Mouse (Mus musculus) layer of hippocampus, adult 18-20 months (tissue): ENCODE measurements around the gene Gse1. TPM values are rescaled to one million over a fixed set of nuclear protein-coding genes. Genes with fewer than 3 reads are reported as not detected.

Experiments used
- DNase-seq, 2 experiments: peaks; one replicate each; pipeline ENCODE4 v3.0.0; 2022; ENCODE audit warnings: low spot score in 2 of 2
- long read RNA-seq: library from polyadenylated mRNA; stranded (forward); transcript quantifications from one replicate; pipeline ENCODE4 v2.0.0, GENCODE M21; 2021
- total RNA-seq, 2 experiments: library from RNA; stranded (reverse); gene quantifications; 2 replicates each; pipeline ENCODE4 v1.2.3; 2021

The Gse1 gene
- 100 to 1,000 TPM; 142 to 146 TPM for total RNA-seq
- long read RNA-seq, full-length matches to known transcripts, result 3 of 78 reads
- long read RNA-seq, partial matches to known transcripts, result 25 of 78 reads
- long read RNA-seq, other reads (novel, unspliced or antisense), result 50 of 78 reads

DNA sequence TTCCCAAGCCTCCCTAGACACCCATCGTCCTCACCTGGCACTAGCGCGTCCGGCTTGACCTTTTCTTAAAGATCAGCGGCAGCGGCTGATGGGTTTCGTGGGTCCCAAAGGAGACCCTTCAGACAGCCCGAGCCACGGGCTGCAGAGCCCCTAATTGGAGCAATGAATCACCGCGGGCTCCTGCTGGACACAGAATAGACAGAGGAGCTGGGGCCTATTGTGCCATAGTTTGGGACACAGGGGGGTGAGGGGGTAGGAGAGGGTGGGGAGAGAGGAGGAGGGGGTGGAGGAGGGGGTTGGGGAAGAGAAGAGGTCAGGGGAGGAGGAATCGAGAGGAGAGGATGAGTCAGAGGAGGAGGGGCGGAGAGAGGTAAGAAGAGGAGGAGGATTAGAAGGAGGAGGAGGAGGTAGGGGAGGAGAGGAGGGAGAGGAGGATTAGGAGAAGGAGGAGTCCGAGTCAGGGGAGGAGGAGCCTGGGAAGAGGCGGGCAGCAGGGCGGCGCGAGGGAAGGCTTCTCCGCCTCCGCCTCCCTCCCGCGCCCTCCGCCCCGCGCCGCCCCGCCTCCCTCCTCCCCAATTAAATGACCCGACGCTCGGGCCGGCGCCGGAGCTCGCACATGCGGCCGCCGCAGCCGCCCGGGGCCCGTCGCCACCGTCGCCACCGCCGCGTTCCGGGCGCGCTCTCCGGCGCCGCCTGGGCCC is at the start of gene Gse1:
TSS of gene Gse1 (plus strand) at position 566 of the 701 bp plus-strand sequence.
- peak; percentile 61 to 73 for DNase-seq

DNA sequence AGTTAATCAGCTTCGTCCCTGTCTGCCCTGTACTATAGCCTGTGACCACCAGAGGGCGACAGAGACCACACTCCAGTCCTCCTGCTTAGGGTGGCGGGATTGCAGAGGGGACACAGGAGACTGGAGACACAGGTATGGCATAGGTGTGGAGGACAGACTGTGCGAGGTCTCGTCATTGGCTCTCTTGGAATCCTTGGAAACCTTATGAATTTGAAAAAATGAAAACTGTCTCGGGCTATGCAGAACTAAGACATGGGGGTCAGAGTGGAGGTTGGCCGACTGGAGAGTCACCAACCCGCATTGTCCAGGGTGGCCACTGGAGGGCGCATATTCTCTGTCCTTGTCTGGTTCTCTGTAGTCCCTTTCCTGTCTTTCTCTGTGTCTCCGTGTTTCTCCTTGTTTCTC is 49.2 kb upstream of the Gse1 start:
- DNase-seq, result peak; percentile 81 to 92

DNA sequence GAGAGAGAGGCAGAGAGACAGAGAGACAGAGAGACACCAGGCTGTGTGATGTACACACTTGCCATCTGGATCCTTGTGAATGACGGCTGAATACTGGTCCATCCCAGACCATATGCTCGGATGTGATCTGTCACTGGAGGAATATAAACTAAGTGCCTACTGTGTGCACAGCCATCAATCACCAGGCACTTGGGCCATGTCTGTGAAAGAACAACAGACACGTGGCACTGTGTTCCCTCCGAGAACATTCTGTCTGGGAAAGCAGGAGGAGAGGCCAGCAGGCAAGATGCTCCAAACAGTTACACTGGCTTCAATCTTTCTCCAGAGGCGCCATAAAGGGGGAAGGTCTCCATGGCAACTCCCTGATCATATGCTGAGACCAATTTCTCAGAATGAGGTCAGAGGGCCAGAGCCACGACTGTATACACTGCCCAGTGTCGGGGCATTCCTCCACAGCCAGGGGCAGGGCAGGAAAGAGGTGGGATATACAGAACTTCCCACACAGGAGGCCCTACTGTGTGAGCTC is 47.7 kb upstream of the Gse1 start:
- DNase-seq, result peak in 1 of 2 experiments; percentile 47

DNA sequence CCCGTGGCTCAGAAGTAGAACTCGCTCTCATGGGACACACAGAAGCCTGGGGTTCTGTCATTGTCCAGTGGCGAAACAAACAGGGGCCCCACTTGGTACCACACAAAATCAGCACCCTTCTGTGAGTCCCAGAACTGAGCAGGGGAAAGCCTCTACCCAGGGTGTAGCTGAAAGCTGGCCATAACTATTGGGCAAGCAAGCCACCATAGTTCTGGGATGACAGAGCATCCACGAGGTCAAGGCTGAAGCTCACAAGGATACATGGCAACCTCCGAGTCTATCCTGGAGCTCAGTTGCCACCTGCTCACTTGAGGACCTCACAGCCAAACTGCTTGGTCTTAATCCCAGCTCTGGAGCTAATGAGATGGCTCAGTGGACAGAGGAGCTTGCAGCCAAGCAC is 47.0 kb upstream of the Gse1 start:
- DNase-seq, result no peak

DNA sequence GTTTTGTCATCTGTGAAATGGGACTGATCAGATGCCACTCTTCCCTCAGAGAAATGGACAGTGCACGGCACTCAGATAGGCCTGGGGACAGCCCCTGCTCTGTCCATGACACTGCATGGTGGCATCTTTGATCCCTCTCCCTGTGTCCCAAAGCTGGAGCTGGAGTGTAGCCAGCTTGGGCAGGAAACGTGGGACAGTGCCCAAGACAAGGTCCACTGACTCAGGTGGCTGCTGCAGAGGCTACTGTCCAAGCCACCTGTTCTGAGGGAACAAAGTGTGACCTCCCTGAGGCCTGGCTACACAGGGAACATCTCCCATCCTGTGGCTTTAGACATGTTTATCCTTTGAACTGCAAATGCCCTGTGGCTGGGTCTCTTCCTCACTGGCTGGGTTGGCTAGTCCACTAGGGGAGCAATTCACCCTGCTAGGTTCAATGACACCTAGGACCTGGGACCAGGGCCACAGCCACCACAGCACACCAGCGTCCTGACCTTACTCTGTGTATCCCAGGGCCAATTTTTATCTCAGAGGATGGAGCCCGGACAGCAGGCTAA is 46.3 kb upstream of the Gse1 start:
- DNase-seq, result no peak

DNA sequence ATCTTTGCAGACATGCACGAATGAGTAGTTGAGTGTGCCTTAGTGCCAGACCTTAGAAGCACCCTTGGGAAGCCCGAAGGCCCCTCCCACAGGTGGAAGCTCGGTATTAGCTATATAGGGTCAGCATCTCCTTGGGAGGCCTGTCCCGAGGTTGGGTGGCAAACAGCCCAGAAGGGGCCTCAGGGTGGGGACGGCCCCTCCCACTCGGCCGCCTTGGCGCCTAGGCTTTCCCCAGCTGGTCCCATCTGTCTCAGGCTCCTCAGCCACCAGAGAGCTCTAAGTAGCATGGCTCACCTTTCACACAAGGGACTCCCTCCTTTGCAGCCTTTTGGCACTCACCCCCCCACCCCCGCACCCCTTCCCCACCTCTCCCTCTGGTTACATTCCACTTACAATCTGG is 43.9 kb upstream of the Gse1 start:
- DNase-seq, result no peak

DNA sequence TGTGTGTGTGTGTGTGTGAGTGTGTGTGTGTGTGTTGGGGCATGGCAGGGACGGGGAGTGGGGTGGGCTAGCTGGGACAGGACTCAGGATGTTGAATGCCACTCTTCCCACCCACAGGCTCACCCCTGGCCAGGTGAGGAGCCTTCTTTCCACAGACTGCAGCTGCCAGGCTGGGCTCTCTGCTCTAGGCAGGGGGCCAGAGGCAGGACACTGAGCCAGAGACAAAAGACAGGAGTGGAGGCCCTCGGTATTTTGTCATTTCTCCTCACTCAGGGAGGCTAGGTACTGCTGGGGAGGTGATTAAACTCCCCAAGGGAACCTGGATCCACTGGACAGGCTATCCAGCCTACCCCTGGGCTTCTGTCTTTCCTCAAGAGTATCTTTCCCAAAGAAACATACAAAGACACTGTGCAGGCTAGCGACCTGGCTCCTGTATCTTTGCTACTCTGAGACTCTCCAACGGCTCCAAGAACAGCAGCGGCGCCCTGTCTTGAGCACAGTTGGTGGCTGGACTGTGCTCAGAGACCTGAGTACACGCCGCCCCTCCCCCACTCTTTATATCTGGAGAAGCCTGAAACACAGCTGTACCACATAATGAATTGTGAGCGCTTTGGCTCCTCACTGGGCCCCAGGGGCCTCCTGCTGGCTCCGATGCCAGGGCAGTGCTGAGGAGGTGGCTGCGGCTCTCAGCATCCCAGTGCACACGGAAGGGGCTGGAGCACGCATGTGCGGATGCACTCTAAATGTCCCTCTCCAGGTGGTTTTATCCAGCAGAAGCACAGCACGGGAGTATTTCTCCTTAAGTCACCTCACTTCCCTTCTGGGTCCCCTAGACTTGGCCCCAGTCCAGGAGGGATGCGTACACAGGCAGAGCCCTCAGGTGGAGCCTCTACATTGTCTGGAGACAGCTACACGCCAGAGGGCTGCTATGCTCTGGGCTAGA is 43.1 kb upstream of the Gse1 start:
- DNase-seq, result no peak

DNA sequence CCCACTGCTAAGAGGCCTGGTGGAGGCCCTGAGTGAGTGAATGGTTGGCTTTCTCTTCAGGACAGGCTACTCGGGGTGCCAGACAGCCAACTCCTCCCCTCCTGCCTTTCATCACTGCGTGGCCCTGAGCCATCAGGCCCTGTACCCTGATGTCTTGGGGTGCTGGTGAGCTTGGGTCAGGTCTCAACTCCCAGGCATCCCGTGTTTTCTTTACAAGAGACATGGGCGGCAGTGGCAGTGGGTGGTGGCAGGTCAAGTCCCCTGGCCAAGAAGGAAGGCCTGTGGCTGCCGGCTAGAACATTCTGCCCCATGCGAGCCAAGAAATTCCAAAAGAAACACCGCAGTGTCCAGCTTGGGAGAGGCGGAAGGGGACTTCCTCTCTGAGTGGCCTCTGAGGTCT is 41.8 kb upstream of the Gse1 start:
- DNase-seq, result no peak

DNA sequence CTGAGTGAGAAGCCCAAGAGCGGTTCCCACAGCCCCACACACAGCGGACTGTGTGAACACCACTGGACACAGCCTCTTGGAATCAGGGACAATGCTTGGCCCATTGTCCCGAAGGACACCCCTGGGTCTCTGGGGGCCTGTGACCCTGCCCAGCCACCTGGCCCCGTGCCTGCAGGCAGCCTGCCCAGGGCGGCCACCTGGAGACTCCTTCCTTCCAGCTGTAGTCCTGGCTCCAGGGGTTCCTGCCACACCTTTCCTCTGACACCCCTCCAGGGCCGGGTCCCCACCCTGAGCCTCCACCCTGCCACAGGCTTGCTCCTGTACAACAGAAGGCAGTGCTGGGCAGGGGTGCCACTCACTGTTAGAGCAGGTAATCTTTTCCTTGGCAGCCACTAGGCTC is 39.7 kb upstream of the Gse1 start:
- no peak for DNase-seq

DNA sequence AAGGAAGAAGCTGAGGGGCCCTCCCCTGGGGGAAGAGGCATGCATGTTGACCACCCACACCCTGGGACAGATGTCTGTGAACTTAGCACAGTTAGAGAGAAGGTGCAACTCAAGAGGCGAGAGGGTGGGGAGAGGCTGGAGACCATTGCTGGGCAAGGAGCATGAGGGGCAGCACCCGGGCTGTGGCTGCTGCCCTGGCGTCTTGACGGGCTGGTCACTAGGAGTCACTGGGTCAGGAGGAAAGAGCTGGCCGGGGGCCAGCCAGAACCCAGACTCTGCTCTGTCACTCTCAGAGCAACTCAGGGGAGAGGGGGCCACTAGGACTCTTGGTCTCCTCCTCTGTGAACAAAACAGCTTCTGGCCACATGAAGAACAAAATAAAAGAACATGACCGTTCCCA is 38.8 kb upstream of the Gse1 start:
- no peak for DNase-seq

DNA sequence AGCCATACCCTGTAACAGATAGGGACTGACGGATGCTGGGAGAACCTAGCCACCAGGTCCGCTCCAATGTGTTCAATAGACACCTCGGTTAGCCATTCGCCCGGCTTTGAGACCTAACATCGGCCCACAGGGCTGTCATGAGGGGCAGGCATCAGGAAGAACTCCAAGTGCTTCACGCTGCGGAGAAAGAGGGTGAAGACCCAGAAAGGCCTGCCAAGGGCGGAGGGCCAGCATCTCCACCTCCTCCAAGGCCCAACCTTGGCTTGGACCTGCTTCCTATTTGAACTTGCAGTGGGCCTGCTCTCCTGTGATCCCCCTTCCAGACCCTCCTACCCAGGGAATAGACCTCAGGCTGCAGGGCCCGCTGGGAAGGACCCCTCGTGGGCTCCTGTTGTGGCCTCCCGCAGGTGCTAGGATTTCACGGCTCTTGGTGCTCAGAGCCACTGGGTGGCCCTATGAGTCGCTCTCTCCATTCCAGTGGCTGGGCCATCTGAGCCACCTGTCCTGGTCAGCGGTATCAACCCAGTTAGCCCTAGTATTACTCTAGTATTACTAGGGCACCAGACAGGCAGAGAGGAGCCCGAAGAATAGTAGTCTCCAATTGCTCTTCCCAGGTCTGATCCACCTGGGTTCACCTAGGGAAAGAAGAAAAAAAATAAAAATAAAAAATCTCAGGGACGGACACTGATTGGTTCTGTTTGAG is 38.0 kb upstream of the Gse1 start:
- DNase-seq, result no peak

DNA sequence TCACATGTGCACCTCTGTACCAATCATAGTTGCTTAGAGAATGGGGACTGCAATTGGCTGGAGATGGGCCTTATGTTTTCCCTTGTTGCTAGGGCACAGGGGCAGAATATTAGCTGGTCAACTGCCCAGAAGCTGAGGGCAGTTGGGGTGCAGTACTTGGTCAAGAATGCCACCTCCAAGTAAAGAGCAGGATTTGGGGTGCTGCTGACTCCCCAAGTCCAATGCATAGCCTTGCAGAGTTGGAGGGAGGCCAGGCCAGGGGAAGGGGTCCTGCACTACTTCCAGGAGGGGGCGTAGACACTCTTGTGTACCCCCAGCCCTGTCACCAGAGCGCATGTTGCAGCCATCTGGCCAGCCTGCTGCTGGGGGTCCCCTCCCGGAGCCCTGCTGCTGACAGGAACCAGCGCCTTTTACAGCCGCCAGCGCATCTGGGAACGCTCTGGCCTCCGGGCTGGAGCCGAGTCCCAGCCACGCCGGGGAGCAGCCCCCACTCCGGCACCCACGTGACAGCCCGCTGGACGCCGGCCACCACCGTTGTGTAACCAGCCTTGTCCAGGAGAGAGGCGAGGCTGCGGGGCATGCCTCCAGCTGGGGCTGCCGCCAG is 37.3 kb upstream of the Gse1 start:
- DNase-seq, result peak; percentile 81 to 86

DNA sequence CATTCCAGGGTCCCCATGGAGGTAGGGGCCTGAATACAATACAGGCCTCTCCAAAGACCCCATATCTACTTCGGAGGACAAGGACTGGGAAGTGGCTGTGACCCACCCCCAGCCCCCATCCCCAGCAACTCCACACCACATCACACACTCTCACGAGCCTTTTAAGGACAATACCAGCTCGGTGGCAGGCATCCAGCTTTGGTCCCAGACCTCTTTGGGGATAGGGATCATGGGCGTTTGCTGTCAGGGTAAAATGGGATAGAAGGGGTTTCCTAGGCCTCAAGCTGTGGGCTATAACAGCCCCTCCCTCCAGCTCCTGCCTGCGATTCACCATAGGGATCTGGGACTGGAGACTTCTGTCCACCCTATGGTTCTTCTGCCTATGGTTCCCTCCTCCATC is 36.6 kb upstream of the Gse1 start:
- no peak for DNase-seq

DNA sequence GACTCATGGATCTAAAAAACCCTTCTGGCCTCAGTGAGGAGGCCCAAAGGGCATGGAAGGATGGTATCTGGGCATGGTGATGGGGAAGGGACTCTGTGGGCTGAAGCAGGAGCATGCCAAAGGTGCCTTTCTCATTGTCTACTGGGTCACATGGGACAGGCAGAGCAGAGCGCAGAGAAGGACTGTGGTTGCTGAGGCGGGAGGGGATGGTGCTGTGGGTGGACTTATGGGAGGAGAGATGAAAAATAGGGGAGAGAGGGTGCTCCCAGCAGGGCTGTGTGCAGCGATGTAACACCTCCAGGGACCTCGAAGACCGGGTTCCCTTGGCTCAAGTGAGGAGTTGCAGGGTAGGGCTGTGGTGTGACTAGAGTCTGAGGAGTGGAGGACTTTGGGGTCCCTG is 36.1 kb upstream of the Gse1 start:
- DNase-seq, result no peak

DNA sequence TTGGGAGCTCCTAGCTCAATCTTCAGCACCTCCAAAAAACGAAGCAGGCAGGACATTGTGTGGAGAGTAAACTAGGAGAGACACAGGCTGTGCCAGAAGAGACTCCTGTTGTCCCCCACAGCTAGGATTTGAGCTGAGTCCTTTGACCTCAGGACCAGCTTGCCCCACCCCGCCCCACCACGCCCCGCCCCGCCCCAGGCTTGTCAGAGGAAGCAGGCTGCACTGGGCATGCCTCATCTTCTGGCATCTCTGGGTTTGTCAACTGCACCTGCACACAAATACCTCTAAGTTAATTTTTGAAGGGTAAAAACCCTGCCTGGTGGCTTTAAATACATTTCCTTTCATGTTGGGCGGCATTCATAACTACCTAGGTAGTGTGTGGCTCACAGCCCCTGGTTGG is 26.9 kb upstream of the Gse1 start:
- DNase-seq, result no peak

DNA sequence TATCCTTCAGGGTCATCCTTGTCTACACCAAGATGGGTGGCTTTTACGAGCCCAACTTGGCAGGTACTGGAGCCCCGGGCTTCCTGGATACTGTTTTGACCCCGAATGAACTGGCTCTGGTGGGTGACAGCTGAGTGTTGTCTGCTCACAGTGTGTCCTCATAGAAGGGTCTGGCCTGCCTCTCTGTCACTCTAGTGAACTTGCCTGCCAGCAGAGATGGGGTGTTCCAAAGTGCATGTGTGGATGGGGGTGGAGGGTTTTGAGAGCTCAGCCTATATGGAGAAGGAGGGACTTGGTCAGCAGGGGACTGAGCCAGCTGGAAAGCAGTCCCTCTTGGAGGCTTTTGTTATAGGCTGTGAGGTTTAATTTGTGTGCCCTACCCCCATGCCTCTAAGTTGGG is 25.7 kb upstream of the Gse1 start:
- DNase-seq, result no peak

DNA sequence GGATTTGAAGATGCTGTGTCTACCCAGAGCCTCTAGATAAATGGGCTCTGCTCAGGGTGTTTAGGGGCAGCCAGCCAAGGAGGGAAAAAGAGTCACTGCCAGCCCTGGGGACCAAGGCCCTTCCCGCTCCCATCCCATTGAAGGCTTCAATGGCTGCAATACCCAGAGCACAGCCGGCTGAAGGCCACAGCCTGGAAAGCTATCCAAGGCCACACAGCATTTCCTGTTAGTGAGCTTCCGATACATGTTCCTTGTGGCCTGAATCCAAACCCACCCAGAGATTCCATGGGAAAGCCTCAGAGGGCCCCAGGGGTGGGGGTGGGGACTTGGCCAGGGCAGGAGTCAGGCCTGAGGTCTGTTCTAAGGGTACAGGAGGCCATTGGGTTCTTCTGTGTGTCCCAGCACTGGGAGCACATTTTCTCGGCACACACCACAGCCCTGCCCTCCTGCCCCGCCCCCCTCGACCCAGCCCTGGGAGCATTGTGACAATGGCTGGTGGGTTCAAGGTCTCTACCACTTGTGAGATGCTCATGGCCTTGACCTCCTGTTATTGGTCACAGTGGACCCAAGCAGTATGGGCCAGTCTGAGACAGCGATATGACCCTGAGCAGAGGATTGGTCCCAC is 23.4 kb upstream of the Gse1 start:
- no peak for DNase-seq

DNA sequence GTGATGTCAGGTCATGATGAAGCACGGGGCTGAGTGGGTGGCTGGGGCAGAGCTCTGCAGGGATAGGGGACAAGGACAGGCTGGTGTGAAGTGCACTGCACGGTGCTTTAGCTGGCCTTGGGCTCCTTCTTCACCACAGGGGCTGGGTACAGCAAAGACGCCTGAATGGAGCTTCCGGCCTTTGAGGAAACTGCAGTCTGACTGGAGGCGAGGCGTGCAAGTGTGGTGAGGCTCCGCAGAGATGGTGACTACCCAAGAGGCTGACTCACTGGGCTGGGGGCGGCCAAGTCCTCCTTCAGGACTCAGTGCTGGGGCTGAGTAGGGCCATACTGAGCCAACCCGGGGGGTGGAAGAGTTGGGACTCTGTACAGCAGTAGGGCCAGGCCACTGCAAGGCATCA is 22.3 kb upstream of the Gse1 start:
- DNase-seq, result no peak

DNA sequence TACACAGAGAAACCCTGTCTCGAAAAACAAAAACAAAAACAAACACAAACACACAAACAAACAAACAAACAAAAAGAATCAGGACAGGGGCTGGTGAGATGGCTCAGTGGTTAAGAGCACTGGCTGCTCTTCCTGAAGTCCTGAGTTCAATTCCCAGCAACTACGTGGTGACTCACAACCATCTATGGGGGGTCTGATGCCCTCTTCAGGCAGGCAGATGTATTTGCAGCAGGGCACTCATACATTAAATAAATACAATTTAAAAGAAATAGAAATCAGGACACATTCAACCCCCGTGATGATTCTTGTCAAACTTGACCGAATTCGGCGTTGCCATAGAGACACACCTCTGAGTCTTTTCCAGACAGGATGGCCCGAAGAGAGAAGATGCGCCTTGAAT is 20.9 kb upstream of the Gse1 start:
- no peak for DNase-seq

DNA sequence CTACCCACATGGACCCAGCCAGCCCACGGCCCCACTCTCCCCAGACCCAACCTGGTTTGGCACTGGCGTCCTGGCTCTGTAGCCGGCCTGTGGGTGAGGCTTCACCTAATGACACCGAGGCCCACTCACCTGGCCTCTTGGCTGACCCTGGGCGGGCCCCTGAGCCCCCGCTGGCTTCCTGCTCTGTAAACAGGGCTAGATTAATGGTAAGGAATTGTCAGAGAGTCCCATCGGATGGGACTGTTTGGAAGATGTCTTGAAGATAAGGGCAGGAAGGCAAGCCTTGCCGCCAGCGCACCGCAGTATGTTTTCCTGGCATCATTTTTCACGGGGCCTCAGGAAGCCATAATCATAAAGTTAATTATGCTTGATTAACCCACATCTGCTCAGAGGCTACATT is 20.1 kb upstream of the Gse1 start:
- DNase-seq, result no peak
